Mouse (Mus musculus) ES-Bruce4 (cell line): ENCODE results near the gene Kat2a. TPM values are rescaled to one million over a fixed set of nuclear protein-coding genes. Genes with fewer than 3 reads are reported as not detected.

Experiments used
- H3K27ac ChIP-seq: 2 replicates; pipeline ENCODE4 v1.5.1; 2012; ENCODE audit warnings: low read length, inconsistent platforms; ENCODE audit not compliant: insufficient read depth
- H3K27me3 ChIP-seq: 2 replicates; pipeline ENCODE4 v1.6.1; 2012; ENCODE audit warnings: mild to moderate bottlenecking, low read length, inconsistent platforms; ENCODE audit not compliant: control insufficient read depth, poor library complexity, insufficient read depth, severe bottlenecking
- H3K36me3 ChIP-seq: 2 replicates; pipeline ENCODE4 v1.6.1; 2012; ENCODE audit warnings: inconsistent platforms, mild to moderate bottlenecking, low read length, moderate library complexity; ENCODE audit not compliant: control insufficient read depth, poor library complexity, insufficient read depth, severe bottlenecking
- H3K4me1 ChIP-seq: one replicate; pipeline ENCODE4 v1.8.1; 2011; ENCODE audit warnings: low read length; ENCODE audit not compliant: control insufficient read depth, insufficient read depth
- H3K4me3 ChIP-seq: 2 replicates; pipeline ENCODE4 v1.5.1; 2011; ENCODE audit warnings: low read depth, mild to moderate bottlenecking, low read length
- H3K9ac ChIP-seq: 2 replicates; pipeline ENCODE4 v1.6.1; 2012; ENCODE audit warnings: low read depth, mild to moderate bottlenecking, inconsistent platforms; ENCODE audit not compliant: poor library complexity, severe bottlenecking
- H3K9me3 ChIP-seq: replicated peaks from 2 replicates; pipeline ENCODE4 v1.6.1; 2012; ENCODE audit warnings: mild to moderate bottlenecking, low read length, inconsistent platforms; ENCODE audit not compliant: control insufficient read depth, poor library complexity, insufficient read depth, severe bottlenecking
- CTCF ChIP-seq: IDR thresholded peaks from one replicate; pipeline ENCODE4 v1.8.1; 2011; ENCODE audit warnings: low read depth, low read length
- EP300 ChIP-seq: IDR thresholded peaks from 2 replicates; pipeline ENCODE4 v1.6.1; 2011; ENCODE audit warnings: low read depth, low read length; ENCODE audit not compliant: insufficient read depth
- POLR2A ChIP-seq: IDR thresholded peaks from one replicate; pipeline ENCODE4 v1.8.1; 2011; ENCODE audit warnings: low read length; ENCODE audit not compliant: insufficient read depth
- polyA plus RNA-seq: library from polyadenylated mRNA; stranded (reverse); fragments of >200 nt; gene quantifications from 2 replicates; pipeline ENCODE4 v1.2.4, GENCODE M21; 2011; ENCODE audit warnings: low read depth; ENCODE audit not compliant: missing spikeins, insufficient read depth, insufficient read length

Gene Kat2a
- 61.3 and 63.1 TPM in 2 replicates for polyA plus RNA-seq

- TF ChIP-seq CTCF, result no peak
- TF ChIP-seq POLR2A, result no peak
- no peak for TF ChIP-seq EP300
- no peaks in the 10 kb centered on the region for H3K27me3 ChIP-seq
- peak within 1 kb of the TSS; percentile 95 for H3K27ac ChIP-seq
- peaks cover 4% of the 10 kb centered on the region for H3K4me1 ChIP-seq
- H3K36me3 ChIP-seq, result peaks cover 43% of the 10 kb centered on the region
- no peaks in the 10 kb centered on the region for H3K9me3 ChIP-seq
- peak within 1 kb of the TSS; percentile 82 for H3K4me3 ChIP-seq
- peak within 1 kb of the TSS; percentile 95 for H3K9ac ChIP-seq
Observed at GRCm38 (mm10) chr11:100711783-100712615, at the start of gene Kat2a. Kat2a (minus strand) TSS chr11:100712465.

GRCm38 (mm10) chr11:100761547-100762045, 49.3 kb upstream of the Kat2a start:
- Histone ChIP-seq H3K4me1 (peaks cover 2% of the 10 kb centered on the region), H3K9ac (peak overlapping the region; percentile 6; the same call in 1 of the 2 replicates), H3K36me3 (no peaks in the 10 kb centered on the region), H3K9me3 (no peaks in the 10 kb centered on the region), H3K27me3 (no peaks in the 10 kb centered on the region), H3K4me3 (peak overlapping the region; percentile 61), H3K27ac (no peak overlapping the region)
- TF ChIP-seq CTCF, result peak; percentile 85
- no peak for TF ChIP-seq POLR2A

- Histone ChIP-seq H3K4me3 (peak within 1 kb of the TSS; percentile 71), H3K9me3 (no peaks in the 10 kb centered on the region), H3K9ac (peak within 1 kb of the TSS; percentile 68), H3K36me3 (no peaks in the 10 kb centered on the region), H3K4me1 (peaks cover 2% of the 10 kb centered on the region), H3K27ac (no peak within 1 kb of the TSS), H3K27me3 (no peaks in the 10 kb centered on the region)
- TF ChIP-seq POLR2A (no peak), CTCF (peak; percentile 29), EP300 (no peak)
Observed at GRCm38 (mm10) chr11:100759611-100760233, 47.5 kb upstream of the Kat2a start, which contains the start of gene Kcnh4. Kcnh4 (minus strand) TSS chr11:100759942.

GRCm38 (mm10) chr11:100758707-100759610, 46.7 kb upstream of the Kat2a start:
- no peaks in the 10 kb centered on the region for H3K9me3 ChIP-seq
- H3K4me3 ChIP-seq, result peak overlapping the region; percentile 71
- H3K27me3 ChIP-seq, result no peaks in the 10 kb centered on the region
- peak overlapping the region; percentile 68 for H3K9ac ChIP-seq
- no peaks in the 10 kb centered on the region for H3K36me3 ChIP-seq
- H3K27ac ChIP-seq, result no peak overlapping the region
- TF ChIP-seq CTCF, result no peak
- no peak for TF ChIP-seq EP300
- H3K4me1 ChIP-seq, result peaks cover 2% of the 10 kb centered on the region

- no peaks in the 10 kb centered on the region for H3K9me3 ChIP-seq
- H3K4me1 ChIP-seq, result peaks cover 2% of the 10 kb centered on the region
- H3K27me3 ChIP-seq, result no peaks in the 10 kb centered on the region
- no peak overlapping the region for H3K27ac ChIP-seq
- no peak overlapping the region for H3K4me3 ChIP-seq
- H3K36me3 ChIP-seq, result no peaks in the 10 kb centered on the region
- no peak overlapping the region for H3K9ac ChIP-seq
- TF ChIP-seq EP300, result no peak
- no peak for TF ChIP-seq CTCF
- TF ChIP-seq POLR2A, result no peak
Observed at GRCm38 (mm10) chr11:100757566-100757965, 45.3 kb upstream of the Kat2a start.
